Mouse (Mus musculus): ENCODE results near the gene Arrdc3.
"Not testable (repeated sequence)": the region's sequence is repeated elsewhere in the genome, so short reads cannot be mapped to it uniquely, and the experiment has no call there.

The Arrdc3 gene

DNA sequence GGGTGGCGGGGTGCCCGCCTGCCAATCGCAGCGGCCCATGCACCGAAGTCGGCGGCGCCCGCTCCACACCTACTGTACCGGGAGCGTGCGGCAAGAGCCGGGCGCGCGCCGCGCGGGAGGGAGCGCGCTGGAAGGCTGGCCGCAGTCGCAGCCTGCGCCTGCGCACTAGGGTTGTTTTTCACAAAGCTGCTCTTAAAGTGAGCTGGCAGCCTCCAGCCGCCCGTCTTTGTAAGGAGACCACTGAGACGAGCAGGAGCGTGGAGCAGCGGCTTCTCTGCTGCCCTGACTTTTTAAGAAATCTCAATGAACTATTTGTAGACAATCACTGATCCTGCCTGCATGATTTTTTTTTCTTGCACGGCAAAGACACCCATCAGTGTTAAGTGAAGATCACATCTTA lies at the start of gene Arrdc3:
Gene Arrdc3 (plus strand): TSS at position 195 of the 400 bp plus-strand sequence.
- peak; percentile 98 for DNase-seq (ENCODE audit: low spot score)

GRCm38 (mm10) chr13:80862215-80862614 lies 21.0 kb upstream of the Arrdc3 start:
- DNase-seq (ENCODE audit: low spot score) = peak; percentile 83

- DNase-seq (ENCODE audit: low spot score) = no peak
These were observed 19.0 kb upstream of the Arrdc3 start for GRCm38 (mm10) chr13:80864195-80864594.

DNA sequence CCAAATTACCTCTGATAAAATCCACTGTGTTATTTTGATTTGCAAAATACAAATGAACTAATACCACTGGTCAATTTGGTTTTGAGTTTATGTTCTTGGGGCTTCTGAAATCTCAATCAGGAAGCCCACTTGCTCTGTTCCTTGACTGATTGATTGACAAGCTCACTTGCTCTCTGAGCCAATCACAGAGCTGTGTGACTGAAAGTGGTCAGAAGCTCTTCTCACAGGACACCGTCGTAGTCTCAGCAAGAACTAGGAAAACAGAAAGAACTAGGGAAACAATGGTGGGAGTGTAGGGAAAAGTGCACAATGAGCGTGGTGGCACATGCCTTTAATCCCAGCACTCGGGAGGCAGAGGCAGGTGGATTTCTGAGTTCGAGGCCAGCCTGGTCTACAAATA lies 8.1 kb upstream of the Arrdc3 start:
- DNase-seq (ENCODE audit: low spot score) = no peak

GRCm38 (mm10) chr13:80880756-80881155 lies 2.4 kb upstream of the Arrdc3 start:
- no peak for DNase-seq (ENCODE audit: low spot score)

- no peak for DNase-seq (ENCODE audit: low spot score)
These were observed 1.3 kb upstream of the Arrdc3 start for GRCm38 (mm10) chr13:80881722-80882500.

GRCm38 (mm10) chr13:80882716-80883135 lies 458 bp upstream of the Arrdc3 start:
- DNase-seq (ENCODE audit: low spot score) = no peak

- no peak for DNase-seq (ENCODE audit: low spot score)
These were observed 629 bp downstream of the Arrdc3 start for GRCm38 (mm10) chr13:80883649-80884376.

DNA sequence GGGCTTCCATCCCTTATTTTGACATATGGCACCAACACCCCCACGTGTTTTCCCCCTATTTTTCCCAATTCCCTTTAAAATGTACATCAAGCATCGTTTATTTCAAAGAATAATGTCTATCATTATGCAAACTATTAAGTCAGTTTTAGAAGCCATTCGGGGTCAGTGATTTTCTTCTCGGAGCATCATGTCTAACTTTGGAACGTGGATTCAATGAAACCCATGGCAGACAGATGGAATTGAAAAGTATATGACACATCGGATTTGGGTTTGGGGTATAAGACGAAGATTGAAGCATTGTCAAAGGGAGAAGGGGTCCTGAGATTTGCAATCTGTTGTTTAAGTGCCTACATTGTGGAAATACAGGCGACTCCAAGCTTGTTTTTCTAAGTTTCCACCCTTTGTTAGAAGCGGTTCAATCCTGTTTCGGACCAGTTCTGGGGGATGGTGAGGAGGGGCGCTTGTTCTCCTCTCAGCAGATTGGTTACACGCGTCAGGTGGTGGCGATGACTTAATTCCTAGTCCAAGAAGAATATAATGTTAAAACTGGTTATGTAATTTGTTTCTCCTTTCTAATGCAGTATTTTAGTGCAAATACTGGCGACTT lies 1.3 kb downstream of the Arrdc3 start:
- DNase-seq (ENCODE audit: low spot score) = peak; percentile 76

DNA sequence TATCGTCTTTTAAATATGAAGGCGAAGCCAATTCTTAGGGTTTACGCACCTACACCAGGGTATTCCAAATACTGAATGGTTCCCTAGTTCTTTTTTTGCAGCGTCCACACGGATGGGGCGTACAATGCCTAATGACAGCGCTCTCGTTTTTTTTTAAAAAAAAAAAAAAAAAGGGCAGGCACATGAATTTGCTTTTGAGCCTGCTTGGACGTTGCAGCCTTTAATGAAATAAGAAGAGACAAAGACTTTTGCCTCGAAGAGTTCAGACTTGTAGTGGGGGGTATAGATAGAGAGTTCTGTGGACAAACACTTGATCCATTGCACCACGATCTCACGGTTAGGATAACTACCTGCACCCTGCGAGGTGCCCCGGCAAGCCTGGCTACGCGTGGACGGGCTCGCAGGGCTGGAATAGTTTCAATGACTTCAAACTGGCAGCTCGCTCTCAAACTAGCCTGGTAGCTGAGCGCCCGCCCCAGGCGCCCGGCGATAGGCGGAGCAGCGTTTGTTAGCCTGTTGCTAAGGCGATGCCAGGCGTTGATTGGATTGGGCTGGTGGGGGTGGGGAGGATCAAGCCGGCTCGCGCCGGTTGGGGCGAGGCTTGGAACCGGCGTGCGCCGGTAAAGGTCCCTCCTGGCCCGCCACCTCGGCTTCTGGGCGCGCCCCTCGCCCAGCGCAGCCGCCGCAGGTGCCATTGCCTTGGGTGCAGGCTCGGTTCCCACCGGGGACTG lies 2.1 kb downstream of the Arrdc3 start:
- DNase-seq (ENCODE audit: low spot score) = peak; percentile 96

DNA sequence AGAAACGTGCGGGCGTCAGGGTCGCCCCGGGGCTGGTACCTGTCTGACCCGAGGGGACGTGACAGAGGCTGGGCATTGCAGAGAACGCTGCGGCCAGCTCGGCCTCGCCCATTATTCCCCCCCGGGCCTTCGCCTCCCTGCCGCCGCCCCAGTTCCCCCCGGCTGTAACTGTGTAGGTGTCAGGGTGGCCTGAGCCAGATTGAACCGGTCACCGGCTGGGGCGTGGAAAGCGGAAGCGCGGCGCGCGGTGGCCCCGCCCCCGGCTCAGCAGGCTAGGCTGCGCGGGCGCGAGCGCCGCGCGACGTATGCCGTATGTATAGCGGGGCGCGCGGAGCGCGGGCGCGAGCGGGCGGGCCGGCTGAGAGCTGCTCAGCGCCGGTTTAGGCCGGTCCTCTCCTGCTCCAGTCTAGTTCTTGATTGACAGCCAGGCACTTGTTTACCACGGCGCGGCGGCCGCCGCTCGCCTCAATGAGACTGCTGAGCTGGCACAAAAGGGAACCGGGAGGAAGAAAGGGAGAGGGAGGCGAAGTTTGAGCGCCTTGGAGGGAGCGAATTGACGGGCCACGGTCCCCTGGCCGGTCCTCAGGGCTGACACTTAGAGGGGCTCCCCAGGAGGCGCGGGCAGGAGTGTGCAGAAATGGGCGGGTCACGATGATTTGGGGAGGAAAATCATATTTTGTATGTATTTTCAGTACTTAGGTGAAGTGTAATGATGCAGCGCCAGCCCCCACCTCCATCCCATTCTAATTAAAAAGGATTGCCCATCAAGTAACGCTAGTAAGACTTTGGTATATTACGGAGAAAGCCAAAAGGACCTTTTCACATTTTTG lies 2.9 kb downstream of the Arrdc3 start:
- peak; percentile 95 for DNase-seq (ENCODE audit: low spot score)

DNA sequence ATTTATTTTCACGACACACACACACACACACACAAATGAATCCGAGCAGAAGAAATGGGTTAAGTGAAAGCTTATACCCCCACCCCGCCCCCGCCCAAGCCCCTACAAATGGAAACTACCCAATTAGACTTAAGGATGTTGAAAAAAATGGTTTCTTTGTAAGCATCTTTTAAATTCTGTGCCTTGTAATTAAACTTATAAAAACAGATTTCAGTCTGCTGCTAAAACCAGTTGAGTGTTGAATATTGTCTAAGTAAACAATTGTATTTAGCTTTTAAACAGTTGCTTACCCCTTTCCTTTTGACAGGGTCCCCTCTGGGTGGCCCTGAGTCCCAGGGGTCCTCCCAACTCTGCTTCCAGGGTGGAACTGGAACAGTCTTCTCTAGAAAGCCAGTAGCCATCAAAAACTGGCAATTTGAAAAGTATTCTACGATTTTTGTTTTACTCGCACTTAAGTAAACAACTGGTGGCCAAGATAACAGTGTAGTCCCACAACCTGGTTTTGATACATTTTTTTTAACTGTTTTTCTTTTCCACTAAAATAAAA lies 3.6 kb downstream of the Arrdc3 start:
- no peak for DNase-seq (ENCODE audit: low spot score)

- DNase-seq (ENCODE audit: low spot score) = no peak
These were observed 4.7 kb downstream of the Arrdc3 start for GRCm38 (mm10) chr13:80887842-80888241.

GRCm38 (mm10) chr13:80894928-80895327 lies 11.7 kb downstream of the Arrdc3 start:
- DNase-seq (ENCODE audit: low spot score) = not testable (repeated sequence)

DNA sequence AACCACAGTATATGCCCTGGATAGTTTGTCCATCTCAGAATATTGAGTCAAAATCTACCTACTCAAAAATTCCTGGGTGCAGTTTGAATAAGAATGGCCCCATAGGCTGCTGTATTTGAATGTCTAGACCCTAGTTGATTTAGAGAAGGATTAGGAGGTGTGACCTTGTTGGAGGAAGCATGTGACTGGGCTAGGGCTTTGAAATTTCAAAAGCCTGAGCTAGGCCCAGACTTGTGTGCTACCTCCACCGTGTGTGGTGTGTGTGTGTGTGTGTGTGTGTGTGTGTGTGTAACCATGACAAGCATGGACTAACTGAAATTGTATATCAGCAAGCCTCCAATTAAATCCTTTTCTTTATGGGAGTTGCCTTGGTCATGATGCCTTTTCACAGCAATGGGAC lies 14.2 kb downstream of the Arrdc3 start:
- no peak for DNase-seq (ENCODE audit: low spot score)

DNA sequence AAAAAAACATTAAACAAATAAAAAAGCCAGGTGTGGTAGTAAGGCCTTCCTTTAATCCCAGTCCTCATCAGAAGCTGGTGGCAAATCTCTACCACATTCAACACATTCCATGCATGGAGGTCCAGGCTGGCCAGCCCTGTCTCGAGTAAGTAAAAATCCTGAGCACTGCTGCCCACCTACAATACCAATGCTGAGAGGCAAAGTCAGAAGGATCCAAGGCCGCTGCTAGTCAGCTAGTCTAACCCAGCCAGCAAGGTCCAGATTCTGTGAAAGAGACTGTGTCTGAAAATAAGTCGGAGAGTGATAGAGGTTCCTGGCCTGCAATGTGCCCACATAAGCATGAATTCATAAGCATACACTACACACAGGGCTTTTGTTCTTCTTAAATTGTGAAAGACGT lies 14.9 kb downstream of the Arrdc3 start:
- DNase-seq (ENCODE audit: low spot score) = no peak

GRCm38 (mm10) chr13:80899435-80900029 lies 16.3 kb downstream of the Arrdc3 start:
- DNase-seq (ENCODE audit: low spot score) = no peak

DNA sequence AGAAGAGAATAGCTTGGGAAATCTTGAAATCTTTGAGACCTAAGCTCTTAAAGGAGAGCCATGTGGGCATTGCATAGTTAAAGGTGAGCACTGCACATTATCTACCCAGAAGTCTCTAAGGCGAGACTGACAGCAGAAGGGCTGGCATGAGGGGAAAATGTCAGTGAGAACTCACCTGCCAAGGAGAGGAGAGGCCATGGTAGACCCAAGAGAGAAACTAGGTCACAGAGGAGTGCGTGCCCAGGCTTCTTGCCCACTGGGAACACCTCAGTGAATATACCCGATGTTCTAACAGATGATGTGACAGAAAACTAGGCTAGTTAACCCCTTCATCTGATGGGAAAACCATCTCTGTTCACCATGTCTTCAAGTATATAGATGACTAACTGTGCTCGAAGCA lies 18.2 kb downstream of the Arrdc3 start:
- DNase-seq (ENCODE audit: low spot score) = no peak

- DNase-seq (ENCODE audit: low spot score) = no peak
These were observed 19.6 kb downstream of the Arrdc3 start for GRCm38 (mm10) chr13:80902796-80903195.

GRCm38 (mm10) chr13:80913361-80913760 lies 30.2 kb downstream of the Arrdc3 start:
- no peak for DNase-seq (ENCODE audit: low spot score)

DNA sequence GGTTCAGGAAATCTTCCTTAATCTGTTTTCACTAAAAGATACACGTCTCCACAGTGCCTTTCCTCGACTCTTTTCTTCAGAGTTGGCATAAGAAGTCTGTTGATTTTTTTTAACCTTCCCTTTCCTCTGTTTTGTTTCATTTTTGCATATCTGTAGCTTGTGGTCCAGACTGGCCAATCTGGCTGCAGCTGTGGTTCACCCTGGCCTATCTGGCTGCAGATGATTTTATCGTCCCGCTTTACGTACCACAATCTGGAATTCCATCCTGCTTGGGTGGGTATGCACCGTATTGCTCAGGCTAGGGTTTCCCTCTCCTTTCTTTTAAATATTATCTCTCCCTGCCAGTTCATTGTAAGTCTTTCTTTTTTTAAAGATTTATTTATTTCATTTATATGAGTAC lies 37.8 kb downstream of the Arrdc3 start:
- no peak for DNase-seq (ENCODE audit: low spot score)
